Mouse (Mus musculus): ENCODE measurements around the gene Spata9.

GRCm38 (mm10) chr13:76042455-76042854 lies 75.5 kb downstream of the Spata9 start:
- TF ChIP-seq POLR2A (IDR thresholded peaks at IDR 0.05; ENCODE audit: control insufficient read depth, extremely low read depth, insufficient read depth, low read length, poor library complexity) (no peak), CTCF (IDR thresholded peaks at IDR 0.05; ENCODE audit: borderline replicate concordance, control insufficient read depth, extremely low read depth, insufficient read depth, low read length, poor library complexity) (no peak)

Data from thymus, adult 2 months (tissue).